Mouse (Mus musculus) midbrain, embryonic 12.5 days (tissue): ENCODE measurements around the gene Zfp280c. TPM values are rescaled to one million over a fixed set of nuclear protein-coding genes. Genes with fewer than 3 reads are reported as not detected.

Source experiments
- ATAC-seq: fragments of 200-750 bp; cut with Nextera tagmentation; 2 replicates; pipeline ENCODE4 v1.8.0; 2017; ENCODE audit warnings: low read depth, moderate TSS enrichment, moderate library complexity; ENCODE audit not compliant: low FRiP score
- H3K27ac ChIP-seq: fragments of 300-500 bp; sonication (generic); replicated peaks from 2 replicates; pipeline ENCODE4 v1.5.1; 2016; ENCODE audit warnings: mild to moderate bottlenecking
- H3K27me3 ChIP-seq: fragments of 300-500 bp; sonication (generic); 2 replicates; pipeline ENCODE4 v1.6.1; 2016; ENCODE audit warnings: mild to moderate bottlenecking
- H3K36me3 ChIP-seq: fragments of 300-500 bp; sonication (generic); 2 replicates; pipeline ENCODE4 v1.6.1; 2016
- H3K4me1 ChIP-seq: fragments of 300-500 bp; sonication (generic); 2 replicates; pipeline ENCODE4 v1.6.1; 2016
- H3K4me2 ChIP-seq: fragments of 300-500 bp; sonication (generic); replicated peaks from 2 replicates; pipeline ENCODE4 v1.6.1; 2016; ENCODE audit warnings: mild to moderate bottlenecking, moderate library complexity
- H3K4me3 ChIP-seq: fragments of 300-500 bp; sonication (generic); 2 replicates; pipeline ENCODE4 v1.5.1; 2016; ENCODE audit warnings: mild to moderate bottlenecking
- H3K9ac ChIP-seq: fragments of 300-500 bp; sonication (generic); replicated peaks from 2 replicates; pipeline ENCODE4 v1.6.1; 2016; ENCODE audit warnings: mild to moderate bottlenecking, moderate library complexity
- H3K9me3 ChIP-seq: fragments of 300-500 bp; sonication (generic); 2 replicates; pipeline ENCODE4 v1.6.1; 2016; ENCODE audit warnings: mild to moderate bottlenecking
- WGBS: fragments of 180-500 bp; shearing (Covaris S2); methylation state at CpG from one replicate; pipeline ENCODE4 v1.1.7; 2016; 5-methylcytosine and 5-hydroxymethylcytosine counted together
- polyA plus RNA-seq: library from polyadenylated mRNA; unstranded; fragments of >200 nt; fragmentation: Nextera tagmentation; extraction: Ambion mirVana; gene quantifications from 2 replicates; pipeline ENCODE4 v1.2.1, GENCODE M21; 2016

The Zfp280c gene
- polyA plus RNA-seq, 1 experiment from 2014 or later, result 18.3 TPM

DNA sequence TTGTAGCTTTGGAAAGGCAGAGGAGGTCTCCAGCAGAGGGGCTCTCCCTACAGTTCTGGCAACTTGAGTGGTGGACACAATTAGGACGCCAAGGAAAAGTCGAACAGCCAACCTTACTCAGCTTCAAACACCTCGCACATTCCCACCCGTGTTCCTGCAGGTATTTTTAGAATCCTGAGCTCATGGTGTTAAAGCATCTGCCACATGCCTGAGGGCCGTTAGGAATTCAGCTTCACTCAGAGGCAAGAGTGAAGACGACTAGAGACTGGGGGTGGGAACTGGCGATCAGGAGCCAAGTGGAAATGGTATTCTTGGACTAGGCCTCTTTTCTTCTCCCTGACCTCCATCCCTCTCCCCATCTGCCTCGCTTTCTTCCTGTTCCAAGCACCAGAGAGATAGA lies 68.4 kb downstream of the Zfp280c start:
- ATAC-seq, result no peak
- no peak overlapping the region for H3K27ac ChIP-seq
- H3K4me3 ChIP-seq, result no peak overlapping the region
- H3K4me1 ChIP-seq, result 0 out of 2 replicates have a peak, but pooled peaks cover 4% of the 10 kb centered on the region
- WGBS, result 75% methylated on average over 8 of the region's 8 CpGs
- H3K4me2 ChIP-seq, result no peak overlapping the region
- no peak overlapping the region for H3K9ac ChIP-seq
- H3K36me3 ChIP-seq, result no peaks in the 10 kb centered on the region
- no peaks in the 10 kb centered on the region for H3K27me3 ChIP-seq
- no peaks in the 10 kb centered on the region for H3K9me3 ChIP-seq

- no peak for ATAC-seq
- WGBS, result 75% methylated on average over 1 of the region's 1 CpGs
- H3K27ac ChIP-seq, result no peak overlapping the region
- no peaks in the 10 kb centered on the region for H3K9me3 ChIP-seq
- 0 out of 2 replicates have a peak, but pooled peaks cover 4% of the 10 kb centered on the region for H3K4me1 ChIP-seq
- H3K4me2 ChIP-seq, result no peak overlapping the region
- H3K9ac ChIP-seq, result no peak overlapping the region
- H3K27me3 ChIP-seq, result no peaks in the 10 kb centered on the region
- no peaks in the 10 kb centered on the region for H3K36me3 ChIP-seq
- H3K4me3 ChIP-seq, result no peak overlapping the region
Measured at GRCm38 (mm10) chrX:48525332-48525731, 69.0 kb downstream of the Zfp280c start.

- H3K9ac ChIP-seq, result no peak overlapping the region
- no peaks in the 10 kb centered on the region for H3K9me3 ChIP-seq
- H3K4me3 ChIP-seq, result no peak overlapping the region
- 70% methylated on average over 3 of the region's 3 CpGs for WGBS
- 0 out of 2 replicates have a peak, but pooled peaks cover 4% of the 10 kb centered on the region for H3K4me1 ChIP-seq
- H3K27ac ChIP-seq, result no peak overlapping the region
- no peak for ATAC-seq
- H3K4me2 ChIP-seq, result peak overlapping the region; percentile 16
- H3K36me3 ChIP-seq, result no peaks in the 10 kb centered on the region
- no peaks in the 10 kb centered on the region for H3K27me3 ChIP-seq
Measured at GRCm38 (mm10) chrX:48523512-48523911, 70.8 kb downstream of the Zfp280c start.

DNA sequence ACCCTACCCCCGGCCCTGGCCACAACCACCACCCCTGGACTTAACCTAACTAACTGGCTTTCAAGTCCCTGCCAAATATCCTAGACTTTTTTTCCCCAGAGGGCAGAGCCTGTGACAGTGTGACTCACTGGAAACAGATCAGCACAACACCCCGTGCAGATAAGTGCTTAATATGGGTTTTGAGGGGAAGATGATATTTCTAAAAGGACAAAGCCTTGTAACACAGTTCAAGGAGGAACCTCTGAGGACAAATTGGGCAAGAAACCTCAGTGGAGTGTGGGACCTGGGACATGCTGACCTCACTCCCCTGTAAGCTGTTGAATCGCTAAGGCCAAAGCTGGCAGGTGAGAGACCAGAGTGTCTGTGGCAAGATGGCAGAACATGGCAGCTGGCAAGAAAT lies 72.7 kb downstream of the Zfp280c start:
- Histone ChIP-seq H3K9ac (no peak overlapping the region), H3K4me3 (no peak overlapping the region), H3K4me2 (peak overlapping the region; percentile 63), H3K9me3 (no peaks in the 10 kb centered on the region), H3K4me1 (0 out of 2 replicates have a peak, but pooled peaks cover 4% of the 10 kb centered on the region), H3K27ac (no peak overlapping the region), H3K36me3 (no peaks in the 10 kb centered on the region), H3K27me3 (no peaks in the 10 kb centered on the region)
- 87% methylated on average over 3 of the region's 3 CpGs for WGBS
- ATAC-seq, result no peak

GRCm38 (mm10) chrX:48519549-48520085 lies 74.7 kb downstream of the Zfp280c start:
- H3K4me2 ChIP-seq, result peak overlapping the region; percentile 63
- no peaks in the 10 kb centered on the region for H3K9me3 ChIP-seq
- peak overlapping the region; percentile 52 for H3K4me3 ChIP-seq
- no peak for ATAC-seq
- no peaks in the 10 kb centered on the region for H3K36me3 ChIP-seq
- WGBS, result 29% methylated on average over 20 of the region's 20 CpGs
- 0 out of 2 replicates have a peak, but pooled peaks cover 4% of the 10 kb centered on the region for H3K4me1 ChIP-seq
- no peaks in the 10 kb centered on the region for H3K27me3 ChIP-seq
- H3K9ac ChIP-seq, result peak overlapping the region; percentile 70
- peak overlapping the region; percentile 91 for H3K27ac ChIP-seq

GRCm38 (mm10) chrX:48518808-48519548 lies 75.3 kb downstream of the Zfp280c start, which contains the start of gene Rab33a:
Gene Rab33a (plus strand): TSS chrX:48519285.
- ATAC-seq, result peak; percentile 86

GRCm38 (mm10) chrX:48518211-48518807 lies 76.0 kb downstream of the Zfp280c start:
- H3K9ac ChIP-seq, result peak overlapping the region; percentile 70
- H3K4me1 ChIP-seq, result 0 out of 2 replicates have a peak, but pooled peaks cover 4% of the 10 kb centered on the region
- peak overlapping the region; percentile 63 for H3K4me2 ChIP-seq
- peak overlapping the region; percentile 91 for H3K27ac ChIP-seq
- no peaks in the 10 kb centered on the region for H3K36me3 ChIP-seq
- no peaks in the 10 kb centered on the region for H3K9me3 ChIP-seq
- peak overlapping the region; percentile 52 for H3K4me3 ChIP-seq
- ATAC-seq, result peak; percentile 91
- 31% methylated on average over 15 of the region's 15 CpGs for WGBS
- no peaks in the 10 kb centered on the region for H3K27me3 ChIP-seq

More at GRCm38 (mm10) chrX:48518808-48519548, 75.3 kb downstream of the Zfp280c start, which contains the start of gene Rab33a:
- peak within 1 kb of the TSS; percentile 91 for H3K27ac ChIP-seq
- 0 out of 2 replicates have a peak, but pooled peaks cover 4% of the 10 kb centered on the region for H3K4me1 ChIP-seq
- H3K4me2 ChIP-seq, result peak within 1 kb of the TSS; percentile 63
- no peaks in the 10 kb centered on the region for H3K9me3 ChIP-seq
- 22% methylated on average over 33 of the region's 33 CpGs for WGBS
- peak within 1 kb of the TSS; percentile 70 for H3K9ac ChIP-seq
- H3K4me3 ChIP-seq, result peak within 1 kb of the TSS; percentile 52
- no peaks in the 10 kb centered on the region for H3K27me3 ChIP-seq
- no peaks in the 10 kb centered on the region for H3K36me3 ChIP-seq

DNA sequence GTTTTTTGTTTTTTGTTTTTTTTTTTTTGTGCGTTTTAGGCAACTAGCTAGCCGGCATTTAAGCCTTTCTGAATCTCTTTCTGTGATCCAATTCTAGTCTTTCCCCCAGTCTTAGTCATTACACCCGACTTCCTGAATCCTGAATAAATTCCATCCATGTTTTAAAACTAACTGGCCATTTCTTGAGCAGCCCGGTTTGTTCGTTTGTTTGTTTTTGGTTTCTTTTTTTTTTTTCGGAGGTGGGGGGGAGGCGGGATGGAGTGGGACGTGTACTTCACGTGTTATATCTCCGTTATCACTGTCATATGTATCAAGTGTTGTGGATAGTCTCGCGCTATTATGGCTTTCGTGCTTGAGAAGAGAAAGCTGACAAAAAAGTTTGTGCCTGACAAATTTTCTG lies 80.5 kb downstream of the Zfp280c start:
- no peaks in the 10 kb centered on the region for H3K27me3 ChIP-seq
- H3K9ac ChIP-seq, result 0 out of 2 replicates have a peak overlapping the region, but pooled peaks have one; percentile 20
- H3K4me3 ChIP-seq, result peak overlapping the region; percentile 54
- H3K9me3 ChIP-seq, result no peaks in the 10 kb centered on the region
- ATAC-seq, result no peak
- H3K4me1 ChIP-seq, result 0 out of 2 replicates have a peak, but pooled peaks cover 6% of the 10 kb centered on the region
- H3K27ac ChIP-seq, result no peak overlapping the region
- H3K4me2 ChIP-seq, result peak overlapping the region; percentile 55
- H3K36me3 ChIP-seq, result no peaks in the 10 kb centered on the region
- 28% methylated on average over 13 of the region's 13 CpGs for whole genome bisulfite sequencing

GRCm38 (mm10) chrX:48513166-48513807 lies 81.0 kb downstream of the Zfp280c start, which contains the start of gene Aifm1:
Gene Aifm1 (minus strand): TSS chrX:48513563.
- peak within 1 kb of the TSS; percentile 61 for H3K9ac ChIP-seq
- H3K9me3 ChIP-seq, result no peaks in the 10 kb centered on the region
- H3K36me3 ChIP-seq, result no peaks in the 10 kb centered on the region
- 0 out of 2 replicates have a peak, but pooled peaks cover 6% of the 10 kb centered on the region for H3K4me1 ChIP-seq
- H3K27me3 ChIP-seq, result no peaks in the 10 kb centered on the region
- peak; percentile 98 for ATAC-seq
- 19% methylated on average over 45 of the region's 45 CpGs for WGBS
- peak within 1 kb of the TSS; percentile 54 for H3K4me3 ChIP-seq
- H3K27ac ChIP-seq, result no peak within 1 kb of the TSS
- peak within 1 kb of the TSS; percentile 55 for H3K4me2 ChIP-seq

- Histone ChIP-seq H3K9me3 (no peaks in the 10 kb centered on the region), H3K27ac (no peak overlapping the region), H3K36me3 (peaks cover 5% of the 10 kb centered on the region; the same call in 1 of the 2 replicates), H3K27me3 (no peaks in the 10 kb centered on the region), H3K9ac (no peak overlapping the region), H3K4me1 (no peaks in the 10 kb centered on the region), H3K4me2 (no peak overlapping the region), H3K4me3 (no peak overlapping the region)
- no peak for ATAC-seq
- 94% methylated on average over 8 of the region's 8 CpGs for WGBS
Measured at GRCm38 (mm10) chrX:48493763-48494162, 100.5 kb downstream of the Zfp280c start.
